Mouse (Mus musculus) liver, postnatal 0 days (tissue): Measurements from ENCODE around the gene Epha4. TPM values are rescaled to one million over a fixed set of nuclear protein-coding genes. Genes with fewer than 3 reads are reported as not detected.

Experiments
- ATAC-seq: fragments of 200-750 bp; cut with Nextera tagmentation; 2 replicates; pipeline ENCODE4 v1.8.0; 2017; ENCODE audit warnings: mild to moderate bottlenecking, moderate library complexity
- DNase-seq: peaks from one replicate; pipeline ENCODE4 v3.0.0-alpha.2; 2016
- H3K27ac ChIP-seq: fragments of 300-500 bp; sonication (generic); 2 replicates; pipeline ENCODE4 v1.5.1; 2014; ENCODE audit warnings: antibody characterized with exemption, moderate library complexity, mild to moderate bottlenecking, low read depth
- H3K27me3 ChIP-seq: fragments of 300-500 bp; sonication (generic); 2 replicates; pipeline ENCODE4 v1.6.1; 2014; ENCODE audit warnings: low read length, control low read depth, mixed read lengths; ENCODE audit not compliant: insufficient read depth
- H3K36me3 ChIP-seq: fragments of 300-500 bp; sonication (generic); replicated peaks from 2 replicates; pipeline ENCODE4 v1.6.1; 2014; ENCODE audit warnings: mild to moderate bottlenecking, control low read depth, low read length, moderate library complexity, mixed read lengths; ENCODE audit not compliant: insufficient read depth
- H3K4me1 ChIP-seq: fragments of 300-500 bp; sonication (generic); 2 replicates; pipeline ENCODE4 v1.6.1; 2014; ENCODE audit warnings: antibody characterized with exemption, mild to moderate bottlenecking, control low read depth; ENCODE audit not compliant: insufficient read depth
- H3K4me2 ChIP-seq: fragments of 300-500 bp; sonication (generic); 2 replicates; pipeline ENCODE4 v1.6.1; 2014; ENCODE audit warnings: low read depth, mild to moderate bottlenecking, low read length, moderate library complexity, mixed read lengths
- H3K4me3 ChIP-seq: fragments of 300-500 bp; sonication (generic); 2 replicates; pipeline ENCODE4 v1.5.1; 2014; ENCODE audit warnings: low read depth, low read length
- H3K9ac ChIP-seq: fragments of 300-500 bp; sonication (generic); replicated peaks from 2 replicates; pipeline ENCODE4 v1.6.1; 2014; ENCODE audit warnings: mild to moderate bottlenecking, moderate library complexity
- H3K9me3 ChIP-seq: fragments of 300-500 bp; sonication (generic); 2 replicates; pipeline ENCODE4 v1.6.1; 2016; ENCODE audit warnings: mild to moderate bottlenecking, control low read depth, low read length, mixed read lengths
- CTCF ChIP-seq: sonication (generic); IDR thresholded peaks from 2 replicates; pipeline ENCODE4 v1.5.1; 2016; ENCODE audit warnings: antibody characterized with exemption, low read depth
- EP300 ChIP-seq: IDR thresholded peaks from 2 replicates; pipeline ENCODE4 v1.6.1; 2016; ENCODE audit warnings: antibody characterized with exemption, low read depth, mild to moderate bottlenecking
- WGBS: fragments of 180-500 bp; shearing (Covaris S2); extraction: QIAGEN DNeasy Blood & Tissue Kit; methylation state at CpG from one replicate; pipeline ENCODE4 v1.1.7; 2014; ENCODE audit not compliant: insufficient replicate concordance; 5-methylcytosine and 5-hydroxymethylcytosine counted together
- polyA plus RNA-seq: library from polyadenylated mRNA; unstranded; fragments of >200 nt; fragmentation: Nextera tagmentation; extraction: Ambion mirVana; gene quantifications from 2 replicates; pipeline ENCODE4 v1.2.1, GENCODE M21; 2015

Gene Epha4
- polyA plus RNA-seq, 1 experiment from 2014 or later, result 0.51 TPM

GRCm38 (mm10) chr1:77410153-77410552 is 104.7 kb downstream of the Epha4 start:
- WGBS, result 83% methylated on average over 3 of the region's 3 CpGs
- no peaks in the 10 kb centered on the region for H3K4me1 ChIP-seq
- ATAC-seq (no peak), DNase-seq (no peak)
- H3K36me3 ChIP-seq, result no peaks in the 10 kb centered on the region
- H3K4me2 ChIP-seq, result no peak overlapping the region
- TF ChIP-seq CTCF, result no peak
- TF ChIP-seq EP300, result no peak
- H3K27ac ChIP-seq, result no peak overlapping the region
- no peaks in the 10 kb centered on the region for H3K9me3 ChIP-seq
- no peak overlapping the region for H3K4me3 ChIP-seq
- no peak overlapping the region for H3K9ac ChIP-seq
- no peaks in the 10 kb centered on the region for H3K27me3 ChIP-seq

GRCm38 (mm10) chr1:77409509-77409908 is 105.4 kb downstream of the Epha4 start:
- TF ChIP-seq CTCF (no peak), EP300 (no peak)

GRCm38 (mm10) chr1:77407417-77407816 is 107.5 kb downstream of the Epha4 start:
- H3K4me3 ChIP-seq, result no peak overlapping the region
- TF ChIP-seq EP300 (peak; percentile 23; the same call in 1 of the 2 replicates), CTCF (no peak)
- DNase-seq, result no peak
- ATAC-seq, result no peak
- no peaks in the 10 kb centered on the region for H3K4me1 ChIP-seq
- WGBS, result 26% methylated on average over 9 of the region's 9 CpGs
- no peak overlapping the region for H3K9ac ChIP-seq
- no peaks in the 10 kb centered on the region for H3K9me3 ChIP-seq
- H3K4me2 ChIP-seq, result no peak overlapping the region
- H3K36me3 ChIP-seq, result no peaks in the 10 kb centered on the region
- no peaks in the 10 kb centered on the region for H3K27me3 ChIP-seq
- no peak overlapping the region for H3K27ac ChIP-seq

More at GRCm38 (mm10) chr1:77409509-77409908, 105.4 kb downstream of the Epha4 start:
- H3K9ac ChIP-seq, result no peak overlapping the region
- H3K36me3 ChIP-seq, result no peaks in the 10 kb centered on the region
- H3K27ac ChIP-seq, result no peak overlapping the region
- 87% methylated on average over 8 of the region's 8 CpGs for WGBS
- no peaks in the 10 kb centered on the region for H3K9me3 ChIP-seq
- no peak overlapping the region for H3K4me3 ChIP-seq
- no peak for ATAC-seq
- no peaks in the 10 kb centered on the region for H3K27me3 ChIP-seq
- no peak for DNase-seq
- no peak overlapping the region for H3K4me2 ChIP-seq
- H3K4me1 ChIP-seq, result no peaks in the 10 kb centered on the region

GRCm38 (mm10) chr1:77406631-77407030 is 108.3 kb downstream of the Epha4 start:
- H3K27ac ChIP-seq, result no peak overlapping the region

GRCm38 (mm10) chr1:77404537-77404936 is 110.4 kb downstream of the Epha4 start:
- Histone ChIP-seq H3K9ac (no peak overlapping the region), H3K4me1 (no peaks in the 10 kb centered on the region), H3K9me3 (no peaks in the 10 kb centered on the region), H3K4me3 (no peak overlapping the region), H3K36me3 (no peaks in the 10 kb centered on the region), H3K27me3 (no peaks in the 10 kb centered on the region), H3K4me2 (no peak overlapping the region), H3K27ac (no peak overlapping the region)
- DNase-seq, result no peak
- TF ChIP-seq EP300 (no peak), CTCF (no peak)
- ATAC-seq, result no peak
- 78% methylated on average over 10 of the region's 10 CpGs for WGBS

More at GRCm38 (mm10) chr1:77406631-77407030, 108.3 kb downstream of the Epha4 start:
- H3K27me3 ChIP-seq, result no peaks in the 10 kb centered on the region
- H3K4me3 ChIP-seq, result no peak overlapping the region
- TF ChIP-seq CTCF, result no peak
- TF ChIP-seq EP300, result no peak
- no peak overlapping the region for H3K4me2 ChIP-seq
- no peak overlapping the region for H3K9ac ChIP-seq
- no peaks in the 10 kb centered on the region for H3K9me3 ChIP-seq
- no peaks in the 10 kb centered on the region for H3K4me1 ChIP-seq
- DNase-seq, result no peak
- no peak for ATAC-seq
- no peaks in the 10 kb centered on the region for H3K36me3 ChIP-seq
- WGBS, result 80% methylated on average over 9 of the region's 9 CpGs

GRCm38 (mm10) chr1:77402942-77403341 is 111.9 kb downstream of the Epha4 start:
- no peak for ATAC-seq
- Histone ChIP-seq H3K36me3 (no peaks in the 10 kb centered on the region), H3K27me3 (no peaks in the 10 kb centered on the region), H3K4me2 (no peak overlapping the region), H3K27ac (no peak overlapping the region), H3K4me1 (no peaks in the 10 kb centered on the region), H3K9ac (no peak overlapping the region), H3K4me3 (no peak overlapping the region), H3K9me3 (no peaks in the 10 kb centered on the region)
- TF ChIP-seq CTCF (no peak), EP300 (no peak)
- WGBS, result 80% methylated on average over 4 of the region's 4 CpGs
- DNase-seq, result no peak

- WGBS, result 45% methylated on average over 1 of the region's 1 CpGs
Observed at GRCm38 (mm10) chr1:77401465-77401864, 113.4 kb downstream of the Epha4 start.

More at GRCm38 (mm10) chr1:77401465-77401864, 113.4 kb downstream of the Epha4 start:
- no peak overlapping the region for H3K4me2 ChIP-seq
- no peak for ATAC-seq
- H3K4me1 ChIP-seq, result no peaks in the 10 kb centered on the region
- H3K27me3 ChIP-seq, result no peaks in the 10 kb centered on the region
- no peak overlapping the region for H3K4me3 ChIP-seq
- no peaks in the 10 kb centered on the region for H3K9me3 ChIP-seq
- H3K27ac ChIP-seq, result no peak overlapping the region
- DNase-seq, result no peak
- H3K36me3 ChIP-seq, result no peaks in the 10 kb centered on the region
- TF ChIP-seq CTCF (no peak), EP300 (no peak)
- no peak overlapping the region for H3K9ac ChIP-seq
